Mouse (Mus musculus) lung, adult 18-20 months (tissue): ENCODE measurements around the gene Arsb.

ENCODE experiments used
- DNase-seq, 2 experiments: peaks; one replicate each; pipeline ENCODE4 v3.0.0; 2022; ENCODE audit warnings: mixed read lengths in 2 of 2

Arsb gene

GRCm38 (mm10) chr13:93894105-93894504, 122.7 kb downstream of the Arsb start:
- no peak for DNase-seq

- no peak for DNase-seq
These were observed 124.0 kb downstream of the Arsb start for GRCm38 (mm10) chr13:93895430-93895829.

GRCm38 (mm10) chr13:93897943-93898826, 126.8 kb downstream of the Arsb start:
- DNase-seq = no peak

- DNase-seq = no peak
These were observed 128.2 kb downstream of the Arsb start for GRCm38 (mm10) chr13:93899378-93900256.

GRCm38 (mm10) chr13:93900934-93901626, 129.7 kb downstream of the Arsb start:
- DNase-seq = peak in 1 of 2 experiments; percentile 24

GRCm38 (mm10) chr13:93902126-93902525, 130.7 kb downstream of the Arsb start:
- DNase-seq = no peak

GRCm38 (mm10) chr13:93906552-93907245, 135.3 kb downstream of the Arsb start:
- no peak for DNase-seq

- DNase-seq = no peak
These were observed 136.5 kb downstream of the Arsb start for GRCm38 (mm10) chr13:93907971-93908370.

- no peak for DNase-seq
These were observed 138.4 kb downstream of the Arsb start for GRCm38 (mm10) chr13:93909847-93910246.

GRCm38 (mm10) chr13:93911037-93911436, 139.6 kb downstream of the Arsb start:
- peak in 1 of 2 experiments; percentile 13 for DNase-seq

- DNase-seq = no peak
These were observed 141.0 kb downstream of the Arsb start for GRCm38 (mm10) chr13:93912326-93912915.

GRCm38 (mm10) chr13:93914206-93914605, 142.8 kb downstream of the Arsb start:
- no peak for DNase-seq

GRCm38 (mm10) chr13:93915641-93916570, 144.5 kb downstream of the Arsb start:
- DNase-seq = no peak

GRCm38 (mm10) chr13:93919536-93919935, 148.1 kb downstream of the Arsb start:
- DNase-seq = no peak

GRCm38 (mm10) chr13:93920080-93920785, 148.8 kb downstream of the Arsb start:
- no peak for DNase-seq

- DNase-seq = no peak
These were observed 149.4 kb downstream of the Arsb start for GRCm38 (mm10) chr13:93920786-93921300.

GRCm38 (mm10) chr13:93921831-93922565, 150.6 kb downstream of the Arsb start:
- DNase-seq = no peak

- DNase-seq = peak in 1 of 2 experiments; percentile 39
These were observed 151.1 kb downstream of the Arsb start for GRCm38 (mm10) chr13:93922566-93922910.
